Mouse (Mus musculus) heart, adult 2 months (tissue): ENCODE data around the gene Slc22a8. TPM values are rescaled to one million over a fixed set of nuclear protein-coding genes. Genes with fewer than 3 reads are reported as not detected.

Experiments used
- DNase-seq, 2 experiments: peaks; one replicate each; pipeline ENCODE4 v3.0.0; 2021
- H3K27ac ChIP-seq: fragments of 200-600 bp; 2 replicates; pipeline ENCODE4 v1.8.1; 2022
- H3K27me3 ChIP-seq: fragments of 200-500 bp; 2 replicates; pipeline ENCODE4 v1.6.1; 2012; ENCODE audit warnings: mild to moderate bottlenecking, low read length, inconsistent platforms, mixed read lengths; ENCODE audit not compliant: control insufficient read depth, insufficient read depth
- H3K36me3 ChIP-seq: fragments of 200-500 bp; 2 replicates; pipeline ENCODE4 v1.6.1; 2012; ENCODE audit warnings: low read length, inconsistent platforms; ENCODE audit not compliant: control insufficient read depth, insufficient read depth
- H3K4me1 ChIP-seq: fragments of 200-500 bp; 2 replicates; pipeline ENCODE4 v1.6.1; 2011; ENCODE audit warnings: low read length; ENCODE audit not compliant: control insufficient read depth, insufficient read depth
- H3K4me3 ChIP-seq: fragments of 200-600 bp; 2 replicates; pipeline ENCODE4 v1.8.1; 2022
- H3K79me2 ChIP-seq: fragments of 200-500 bp; replicated peaks from 2 replicates; pipeline ENCODE4 v1.6.1; 2012; ENCODE audit warnings: mild to moderate bottlenecking, inconsistent platforms, low read length, moderate library complexity, mixed read lengths; ENCODE audit not compliant: control insufficient read depth, insufficient read depth
- H3K9ac ChIP-seq: fragments of 200-500 bp; 2 replicates; pipeline ENCODE4 v1.6.1; 2012; ENCODE audit warnings: low read depth, mild to moderate bottlenecking, control low read depth, inconsistent platforms, low read length, mixed read lengths
- CTCF ChIP-seq: fragments of 200-600 bp; IDR thresholded peaks from 2 replicates; pipeline ENCODE4 v1.8.1; 2022; ENCODE audit warnings: antibody characterized with exemption, mild to moderate bottlenecking, moderate library complexity
- EP300 ChIP-seq: fragments of 200-500 bp; IDR thresholded peaks from 2 replicates; pipeline ENCODE4 v1.6.1; 2011; ENCODE audit warnings: low read depth, low read length, control low read depth; ENCODE audit not compliant: insufficient read depth
- POLR2A ChIP-seq: fragments of 200-500 bp; IDR thresholded peaks from 2 replicates; pipeline ENCODE4 v1.6.1; 2011; ENCODE audit warnings: mild to moderate bottlenecking, low read depth, low read length, control low read depth; ENCODE audit not compliant: insufficient read depth
- WGBS: fragments of 180-500 bp; shearing (Covaris S2); methylation state at CpG from one replicate; pipeline ENCODE4 v1.1.7; 2018; 5-methylcytosine and 5-hydroxymethylcytosine counted together
- intact Hi-C: fragments of 180-260 bp; cut with DNase I; formaldehyde crosslinking; loops from one replicate; pipeline ENCODE4 v1.15.1; 2025
- polyA plus RNA-seq: library from polyadenylated mRNA; depleted of rRNA; stranded (reverse); fragments of >200 nt; gene quantifications from 2 replicates; pipeline ENCODE4 v1.2.3, GENCODE M21; 2012
- total RNA-seq, 2 experiments: library from RNA; stranded (reverse); gene quantifications; 2 replicates each; pipeline ENCODE4 v1.2.3; 2021

Gene Slc22a8
- total and polyA plus RNA-seq, 3 experiments = 0.04 TPM; not detected in 2

DNA sequence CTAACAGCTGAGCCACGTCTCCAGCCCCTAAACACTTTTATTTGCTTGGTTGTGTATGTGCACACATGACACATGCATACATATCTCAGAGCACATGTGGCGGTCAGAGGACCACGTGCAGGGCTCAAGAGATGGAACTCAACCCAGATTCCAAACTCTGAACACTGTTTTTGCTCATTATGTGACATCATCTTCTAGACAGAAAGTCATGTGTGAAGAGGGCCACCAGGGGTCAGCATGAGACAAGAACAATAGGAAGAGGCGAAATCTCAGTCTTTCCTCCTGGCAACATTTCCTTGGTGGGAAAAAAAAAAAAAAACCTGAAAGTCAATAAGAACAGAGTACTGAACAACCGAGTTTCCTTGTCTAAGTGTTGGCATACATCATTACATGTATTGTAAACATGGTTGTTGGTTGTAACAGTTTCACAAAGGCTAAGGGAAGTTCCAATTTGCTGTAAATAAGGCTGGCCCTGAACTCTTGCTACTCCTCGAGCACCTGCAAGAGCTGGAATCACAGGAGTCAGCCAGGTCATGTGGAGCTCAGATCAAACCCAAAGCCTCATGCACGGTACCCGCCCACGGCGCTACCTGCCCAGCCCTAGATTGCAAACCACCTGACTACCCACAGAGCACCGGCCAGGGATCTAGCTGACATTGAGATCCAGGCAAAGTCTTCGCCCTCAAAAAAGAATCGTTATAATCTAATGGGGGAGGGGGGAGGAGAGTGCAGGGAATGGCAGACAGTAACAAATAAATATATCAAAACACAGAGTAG lies 23.8 kb upstream of the Slc22a8 start:
- DNase-seq = no peak
- 52% methylated on average over 13 of the region's 13 CpGs for WGBS
- no peaks in the 10 kb centered on the region for H3K27me3 ChIP-seq

DNA sequence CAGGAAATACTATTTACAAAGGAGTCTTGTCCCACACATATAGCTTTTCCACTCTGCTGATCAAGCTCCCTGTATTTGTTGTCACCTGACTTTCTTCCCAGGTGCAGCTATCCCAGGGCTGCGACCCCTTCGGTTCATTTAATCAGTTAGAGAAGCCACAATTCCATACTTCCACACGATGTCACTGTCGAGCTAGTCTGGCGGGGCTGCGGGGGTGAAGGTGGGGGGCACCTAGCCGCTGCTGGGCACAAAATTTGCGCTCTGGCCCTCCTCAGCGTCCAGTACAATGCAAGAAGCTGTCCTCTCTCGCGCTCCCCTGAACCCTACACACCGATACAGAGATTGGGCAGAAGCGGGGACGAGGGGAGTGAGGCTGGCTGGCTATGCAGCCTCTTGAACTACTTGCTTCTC lies 21.6 kb upstream of the Slc22a8 start:
- DNase-seq = no peak
- intact Hi-C loops = no loop called here
- TF ChIP-seq CTCF (peak; percentile 62), EP300 (no peak)
- no peak overlapping the region for H3K27ac ChIP-seq
- no peaks in the 10 kb centered on the region for H3K27me3 ChIP-seq
- H3K36me3 ChIP-seq = no peaks in the 10 kb centered on the region
- H3K4me1 ChIP-seq = peaks cover 5% of the 10 kb centered on the region; the same call in 1 of the 2 replicates
- no peaks in the 10 kb centered on the region for H3K79me2 ChIP-seq
- H3K4me3 ChIP-seq = peak overlapping the region; percentile 19
- 14% methylated on average over 14 of the region's 14 CpGs for WGBS
- no peak overlapping the region for H3K9ac ChIP-seq

More for the DNA sequence above, 23.8 kb upstream of the Slc22a8 start:
- Histone ChIP-seq H3K4me1 (peaks cover 2% of the 10 kb centered on the region; the same call in 1 of the 2 replicates), H3K4me3 (no peak overlapping the region), H3K27ac (no peak overlapping the region), H3K9ac (no peak overlapping the region), H3K79me2 (no peaks in the 10 kb centered on the region), H3K36me3 (no peaks in the 10 kb centered on the region)
- TF ChIP-seq POLR2A (no peak), CTCF (peak; percentile 63)
- intact Hi-C loops = no loop called here

DNA sequence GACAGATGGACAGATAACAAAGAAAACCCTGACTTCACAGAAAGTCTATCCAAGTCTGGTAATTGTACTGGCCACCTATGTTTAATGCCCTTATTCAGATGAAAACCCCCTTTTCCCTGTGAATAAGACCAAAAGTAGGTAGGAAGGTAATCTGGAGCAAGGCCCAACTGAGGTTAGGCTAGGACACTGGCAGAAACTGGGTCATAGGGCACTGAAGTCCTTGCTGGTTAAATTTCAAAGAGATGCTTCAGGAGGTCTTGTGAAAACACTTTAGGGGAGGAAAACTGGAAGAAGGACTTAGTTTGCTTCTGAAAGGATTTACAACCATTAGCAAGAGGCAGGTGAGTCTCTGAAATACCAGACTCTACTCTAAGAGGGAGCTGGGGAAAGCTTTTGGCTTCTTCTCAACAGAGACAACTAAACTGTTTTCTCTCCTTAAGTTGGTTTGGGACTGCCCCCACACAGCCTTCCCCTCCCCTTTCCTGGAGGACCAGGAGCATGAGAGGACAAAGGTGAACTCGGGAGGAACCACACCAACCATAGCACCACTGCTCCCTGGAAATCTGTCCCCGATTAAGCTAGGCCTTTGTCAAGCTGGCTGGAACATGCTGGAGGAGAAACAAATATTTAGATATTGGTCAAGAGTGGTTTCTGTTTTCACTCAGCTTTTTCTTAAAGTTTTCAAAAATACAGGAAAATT lies 20.6 kb upstream of the Slc22a8 start:
- no peaks in the 10 kb centered on the region for H3K36me3 ChIP-seq
- no peak overlapping the region for H3K9ac ChIP-seq
- H3K4me3 ChIP-seq = no peak overlapping the region
- no peaks in the 10 kb centered on the region for H3K79me2 ChIP-seq
- no peak overlapping the region for H3K27ac ChIP-seq
- peaks cover 5% of the 10 kb centered on the region; the same call in 1 of the 2 replicates for H3K4me1 ChIP-seq
- DNase-seq = no peak
- H3K27me3 ChIP-seq = no peaks in the 10 kb centered on the region
- 46% methylated on average over 2 of the region's 2 CpGs for WGBS
- TF ChIP-seq EP300 = no peak
- TF ChIP-seq POLR2A = no peak
- no peak for TF ChIP-seq CTCF
- intact Hi-C loops = no loop called here

DNA sequence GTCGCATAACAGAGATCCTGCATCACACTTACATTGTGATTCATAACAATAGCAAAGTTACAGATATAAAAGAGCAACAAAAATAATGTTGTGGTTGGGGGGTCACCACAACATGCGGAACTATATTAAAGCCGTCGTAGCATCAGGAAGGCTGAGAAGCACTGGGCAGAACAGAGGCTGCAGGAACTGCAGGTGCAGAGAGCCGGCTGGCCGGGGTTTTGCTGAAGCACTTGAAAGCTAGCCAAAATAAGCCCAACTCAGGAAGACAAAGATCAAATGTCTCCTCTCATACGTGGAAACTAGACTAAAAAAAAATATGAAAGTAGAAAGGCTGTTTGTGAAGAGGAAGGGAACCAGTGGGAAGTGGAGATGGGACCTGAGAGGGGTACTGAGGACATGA lies 19.3 kb upstream of the Slc22a8 start:
- no peak overlapping the region for H3K9ac ChIP-seq
- H3K36me3 ChIP-seq = no peaks in the 10 kb centered on the region
- WGBS = 29% methylated on average over 7 of the region's 7 CpGs
- intact Hi-C loops = no loop called here
- H3K27me3 ChIP-seq = no peaks in the 10 kb centered on the region
- no peak overlapping the region for H3K27ac ChIP-seq
- no peak for DNase-seq
- no peaks in the 10 kb centered on the region for H3K79me2 ChIP-seq
- H3K4me1 ChIP-seq = peaks cover 5% of the 10 kb centered on the region; the same call in 1 of the 2 replicates
- H3K4me3 ChIP-seq = no peak overlapping the region
- TF ChIP-seq POLR2A (no peak), CTCF (no peak), EP300 (no peak)

DNA sequence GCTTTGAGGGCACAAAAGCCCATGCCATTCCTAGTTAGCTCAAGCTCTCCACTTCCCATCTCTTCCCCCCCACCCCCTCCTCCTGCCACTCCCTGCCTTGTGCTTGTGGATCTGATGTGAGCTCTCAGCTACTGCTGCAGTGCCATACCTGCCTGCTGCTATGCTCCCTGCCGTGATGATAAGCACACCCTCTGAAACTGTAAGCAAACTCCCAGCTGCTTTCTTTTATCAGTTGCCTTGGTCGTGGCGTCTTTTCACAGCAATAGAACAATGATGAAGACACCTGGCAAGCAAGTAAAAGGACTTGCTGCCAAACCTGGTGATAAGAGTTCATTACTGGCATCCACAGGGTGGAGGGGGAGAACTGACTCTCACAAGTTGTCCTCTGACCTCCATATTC lies 18.6 kb upstream of the Slc22a8 start:
- Histone ChIP-seq H3K9ac (no peak overlapping the region), H3K79me2 (no peaks in the 10 kb centered on the region), H3K36me3 (no peaks in the 10 kb centered on the region), H3K27me3 (no peaks in the 10 kb centered on the region), H3K4me3 (no peak overlapping the region), H3K4me1 (peaks cover 5% of the 10 kb centered on the region; the same call in 1 of the 2 replicates), H3K27ac (no peak overlapping the region)
- 31% methylated on average over 3 of the region's 3 CpGs for WGBS
- no peak for TF ChIP-seq EP300
- no peak for TF ChIP-seq CTCF
- no peak for TF ChIP-seq POLR2A
- no peak for DNase-seq
- intact Hi-C loops = no loop called here

DNA sequence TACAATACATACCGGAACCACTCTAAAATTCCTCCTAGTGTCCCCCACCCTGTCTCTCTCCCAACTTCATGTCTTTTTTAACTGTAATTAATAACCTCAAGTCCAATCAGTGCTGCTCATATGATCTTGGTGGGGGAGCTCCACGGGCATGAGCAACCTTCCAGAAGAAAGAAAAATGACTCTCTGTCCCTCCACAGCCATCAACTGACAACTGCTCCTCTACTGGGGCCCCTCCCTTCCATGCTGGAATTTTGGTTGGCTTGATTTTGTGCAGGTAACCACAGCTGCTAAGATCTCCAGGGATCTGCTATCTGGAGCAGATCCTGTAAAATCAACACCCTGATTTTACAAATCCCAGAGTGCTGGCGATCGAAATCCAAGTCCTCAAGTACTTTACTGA lies 13.6 kb upstream of the Slc22a8 start:
- Histone ChIP-seq H3K4me3 (no peak overlapping the region), H3K79me2 (no peaks in the 10 kb centered on the region), H3K27ac (no peak overlapping the region), H3K9ac (no peak overlapping the region), H3K4me1 (peaks cover 2% of the 10 kb centered on the region; the same call in 1 of the 2 replicates), H3K36me3 (no peaks in the 10 kb centered on the region), H3K27me3 (no peaks in the 10 kb centered on the region)
- intact Hi-C loops = no loop called here
- TF ChIP-seq EP300 = no peak
- TF ChIP-seq POLR2A = no peak
- no peak for TF ChIP-seq CTCF
- 87% methylated on average over 4 of the region's 4 CpGs for WGBS
- DNase-seq = no peak
